Mouse (Mus musculus): ENCODE data around the gene 9030025P20Rik. TPM values are rescaled to one million over a fixed set of nuclear protein-coding genes. Genes with fewer than 3 reads are reported as not detected.
A peak's percentile ranks its signal among the peaks of the same experiment; 100 is the strongest.
"Not testable (repeated sequence)": the region's sequence is repeated elsewhere in the genome, so short reads cannot be mapped to it uniquely, and the experiment has no call there.

The 9030025P20Rik gene
- total RNA-seq, 1 experiment from 2014 or later: 4.8 TPM

- not testable (repeated sequence) for DNase-seq
These were observed 11.9 kb downstream of the 9030025P20Rik start for GRCm38 (mm10) chr17:14990116-14990702.

- DNase-seq: not testable (repeated sequence)
These were observed 14.4 kb downstream of the 9030025P20Rik start for GRCm38 (mm10) chr17:14992522-14993138.

GRCm38 (mm10) chr17:14993139-14993832, 15.0 kb downstream of the 9030025P20Rik start:
- not testable (repeated sequence) for DNase-seq

GRCm38 (mm10) chr17:14994140-14994539, 15.9 kb downstream of the 9030025P20Rik start:
- DNase-seq: not testable (repeated sequence)

GRCm38 (mm10) chr17:15000047-15000446, 21.8 kb downstream of the 9030025P20Rik start:
- DNase-seq: not testable (repeated sequence)

GRCm38 (mm10) chr17:15009088-15009487, 30.8 kb downstream of the 9030025P20Rik start:
- not testable (repeated sequence) for DNase-seq

- DNase-seq: not testable (repeated sequence)
These were observed 31.6 kb downstream of the 9030025P20Rik start, which contains the start of gene Gm3435 for GRCm38 (mm10) chr17:15009706-15010413. Gene Gm3435 (plus strand): TSS chr17:15010176.

GRCm38 (mm10) chr17:15021503-15022220, 43.4 kb downstream of the 9030025P20Rik start:
- peak; percentile 6 for DNase-seq

- DNase-seq: not testable (repeated sequence)
These were observed 45.7 kb downstream of the 9030025P20Rik start for GRCm38 (mm10) chr17:15023878-15024492.

GRCm38 (mm10) chr17:15024502-15025193, 46.4 kb downstream of the 9030025P20Rik start:
- not testable (repeated sequence) for DNase-seq

- not testable (repeated sequence) for DNase-seq
These were observed 47.2 kb downstream of the 9030025P20Rik start for GRCm38 (mm10) chr17:15025513-15025912.

GRCm38 (mm10) chr17:15031414-15031813, 53.1 kb downstream of the 9030025P20Rik start:
- not testable (repeated sequence) for DNase-seq

GRCm38 (mm10) chr17:15040455-15040854, 62.2 kb downstream of the 9030025P20Rik start:
- not testable (repeated sequence) for DNase-seq

Other genes with a start within 250 kb of the 9030025P20Rik start
- 5.2 and 7.8 TPM in 2 replicates for gene Wdr27, start 35.3 kb upstream of the 9030025P20Rik start, total RNA-seq (2021)
- gene 1600012H06Rik, start 35.3 kb upstream of the 9030025P20Rik start, total RNA-seq (2021): 29.7 and 30.5 TPM in 2 replicates
- 57.9 and 63.1 TPM in 2 replicates for gene Phf10, start 17.2 kb upstream of the 9030025P20Rik start, total RNA-seq (2021)
- 0.67 TPM in 1 of 2 replicates, not detected in the other for gene Gm3417, start 322 bp downstream of the 9030025P20Rik start, total RNA-seq (2021)
- 2.7 and 6.0 TPM in 2 replicates for gene Gm3435, start 31.7 kb downstream of the 9030025P20Rik start, total RNA-seq (2021)
- gene Ermard, start 62.7 kb downstream of the 9030025P20Rik start, total RNA-seq (2021): 50.0 and 59.9 TPM in 2 replicates
- gene Tcte3, start 63.0 kb downstream of the 9030025P20Rik start, total RNA-seq (2021): 1.9 and 2.3 TPM in 2 replicates
- gene Gm3448, start 63.1 kb downstream of the 9030025P20Rik start, total RNA-seq (2021): 4.4 and 5.5 TPM in 2 replicates

Data from adrenal gland, postnatal 14 days (tissue).